Mouse (Mus musculus): ENCODE measurements around the gene Hexdc. TPM values are rescaled to one million over a fixed set of nuclear protein-coding genes. Genes with fewer than 3 reads are reported as not detected.

The Hexdc gene
- polyA plus RNA-seq, 1 experiment: 0.50 TPM

DNA sequence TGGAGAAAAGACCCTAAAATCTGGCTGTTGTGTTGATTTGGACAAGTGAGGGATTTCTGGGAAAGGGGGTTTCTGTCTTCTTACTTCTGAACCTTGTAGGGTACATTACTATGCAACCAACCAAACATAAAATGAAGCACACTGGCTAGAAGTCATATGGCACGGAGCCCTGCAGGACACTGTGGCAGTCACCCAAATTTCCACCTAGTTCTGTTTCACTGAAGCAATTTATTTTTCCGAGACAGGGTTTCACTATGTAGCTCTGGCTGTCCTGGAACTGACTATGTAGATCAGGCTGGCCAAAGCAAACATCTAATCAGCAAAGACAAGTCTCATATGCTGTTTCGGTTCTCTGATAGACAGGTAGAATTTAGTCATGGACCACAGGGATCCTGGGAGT, 14.6 kb upstream of the Hexdc start:
- peaks cover 6% of the 10 kb centered on the region for H3K36me3 ChIP-seq (ENCODE audit: control insufficient read depth)
- H3K4me1 ChIP-seq (ENCODE audit: control insufficient read depth): no peaks in the 10 kb centered on the region; the same call in 1 of the 2 replicates
- H3K9me3 ChIP-seq (ENCODE audit: control insufficient read depth, low read length): no peaks in the 10 kb centered on the region
- H3K4me3 ChIP-seq (replicated peaks): no peak overlapping the region
- no peaks in the 10 kb centered on the region for H3K27me3 ChIP-seq (ENCODE audit: control insufficient read depth)
- TF ChIP-seq GATA1 (IDR thresholded peaks at IDR 0.05; ENCODE audit: low read length) (no peak), TAL1 (IDR thresholded peaks at IDR 0.05; ENCODE audit: low read length) (no peak)

DNA sequence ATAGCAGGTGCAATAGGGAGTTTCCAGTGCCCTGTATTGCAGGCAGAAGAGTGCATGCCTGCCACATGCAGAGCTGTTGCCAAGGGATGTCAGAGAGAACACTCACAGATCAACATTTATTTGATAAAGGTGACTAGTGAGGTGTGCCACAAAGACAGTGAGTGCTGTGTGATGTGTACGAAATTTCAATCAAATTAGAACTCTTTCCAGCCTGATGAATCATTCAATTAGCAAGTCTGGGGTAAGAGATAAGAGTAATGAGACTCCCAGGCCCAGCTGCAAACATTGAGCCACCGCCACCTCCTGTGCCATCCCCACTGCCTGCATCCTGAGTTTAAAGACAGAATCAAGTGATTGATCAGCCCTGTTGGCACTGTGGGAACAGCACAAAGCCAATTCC, 11.5 kb upstream of the Hexdc start:
- Histone ChIP-seq H3K4me3 (replicated peaks) (no peak overlapping the region), H3K36me3 (ENCODE audit: control insufficient read depth) (peaks cover 2% of the 10 kb centered on the region; the same call in 1 of the 2 replicates), H3K27me3 (ENCODE audit: control insufficient read depth) (no peaks in the 10 kb centered on the region), H3K4me1 (ENCODE audit: control insufficient read depth) (no peaks in the 10 kb centered on the region; the same call in 1 of the 2 replicates), H3K9me3 (ENCODE audit: control insufficient read depth, low read length) (no peaks in the 10 kb centered on the region)
- TF ChIP-seq GATA1 (IDR thresholded peaks at IDR 0.05; ENCODE audit: low read length) (no peak), TAL1 (IDR thresholded peaks at IDR 0.05; ENCODE audit: low read length) (no peak)

DNA sequence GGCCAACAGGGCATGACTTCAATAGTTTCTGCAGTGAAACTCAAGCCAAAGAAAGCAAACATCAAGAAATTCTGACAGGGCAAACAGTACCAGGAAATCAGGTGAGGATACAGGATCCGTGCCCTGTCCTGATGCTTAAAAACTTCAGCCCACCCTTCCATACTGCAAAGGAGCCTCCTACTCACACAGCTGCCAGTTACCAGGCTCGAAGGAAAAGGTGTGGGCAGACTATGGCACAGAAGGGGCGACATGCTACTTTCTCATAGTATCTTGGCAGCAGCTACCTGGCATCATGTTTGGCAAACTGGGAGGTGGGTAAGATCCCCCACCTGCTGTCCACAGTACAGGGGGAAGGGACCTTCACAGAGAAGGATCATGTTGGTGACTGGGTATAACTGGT, 10.8 kb upstream of the Hexdc start:
- H3K27me3 ChIP-seq (ENCODE audit: control insufficient read depth): no peaks in the 10 kb centered on the region
- H3K36me3 ChIP-seq (ENCODE audit: control insufficient read depth): peaks cover 2% of the 10 kb centered on the region; the same call in 1 of the 2 replicates
- H3K4me1 ChIP-seq (ENCODE audit: control insufficient read depth): no peaks in the 10 kb centered on the region; the same call in 1 of the 2 replicates
- no peak overlapping the region for H3K4me3 ChIP-seq (replicated peaks)
- H3K9me3 ChIP-seq (ENCODE audit: control insufficient read depth, low read length): no peaks in the 10 kb centered on the region
- TF ChIP-seq GATA1 (IDR thresholded peaks at IDR 0.05; ENCODE audit: low read length) (no peak), TAL1 (IDR thresholded peaks at IDR 0.05; ENCODE audit: low read length) (no peak)

DNA sequence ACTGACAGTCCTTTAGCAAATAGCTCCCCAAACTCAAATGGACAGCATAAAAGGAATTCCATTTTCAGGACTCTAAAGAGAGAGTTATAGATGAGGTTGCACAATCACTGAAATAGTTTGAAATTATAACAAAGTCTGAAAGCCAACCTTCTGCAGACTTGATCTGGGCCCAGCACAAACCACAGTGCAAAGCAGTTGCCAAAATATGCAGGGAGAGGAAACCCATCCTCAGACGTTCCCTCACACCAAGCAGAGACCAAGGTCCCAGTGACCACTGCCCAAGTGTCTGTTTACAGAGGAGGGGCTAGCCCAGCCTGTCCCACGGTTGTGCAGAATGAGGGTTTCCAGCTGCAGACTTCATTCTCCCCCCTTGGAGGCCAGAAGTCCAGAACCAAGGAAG, 5.6 kb upstream of the Hexdc start:
- no peak overlapping the region for H3K4me3 ChIP-seq (replicated peaks)
- no peak for TF ChIP-seq GATA1 (IDR thresholded peaks at IDR 0.05; ENCODE audit: low read length)
- TF ChIP-seq TAL1 (IDR thresholded peaks at IDR 0.05; ENCODE audit: low read length): no peak
- no peaks in the 10 kb centered on the region for H3K27me3 ChIP-seq (ENCODE audit: control insufficient read depth)
- peaks cover 9% of the 10 kb centered on the region for H3K4me1 ChIP-seq (ENCODE audit: control insufficient read depth)
- no peaks in the 10 kb centered on the region; the same call in 1 of the 2 replicates for H3K36me3 ChIP-seq (ENCODE audit: control insufficient read depth)
- no peaks in the 10 kb centered on the region for H3K9me3 ChIP-seq (ENCODE audit: control insufficient read depth, low read length)

DNA sequence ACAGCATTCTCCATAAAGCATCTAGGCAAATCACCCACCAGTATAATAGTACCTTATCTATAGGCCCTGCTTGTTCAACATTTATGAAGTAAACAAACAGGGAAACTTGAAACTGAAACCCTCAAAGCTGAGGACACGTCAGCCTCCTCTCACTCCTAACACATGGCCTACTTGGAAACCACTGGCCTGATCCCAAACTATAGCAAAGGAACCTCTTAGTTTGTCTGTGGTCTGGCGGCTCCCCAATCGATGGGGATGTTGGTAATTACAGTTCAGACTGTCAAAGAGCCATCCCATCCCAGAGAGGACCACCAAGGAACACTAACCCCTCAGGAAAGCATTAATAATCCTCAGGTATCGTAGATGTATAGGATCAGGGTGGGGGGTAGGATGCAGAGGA, 4.4 kb upstream of the Hexdc start:
- no peak for TF ChIP-seq TAL1 (IDR thresholded peaks at IDR 0.05; ENCODE audit: low read length)
- no peak for TF ChIP-seq GATA1 (IDR thresholded peaks at IDR 0.05; ENCODE audit: low read length)
- Histone ChIP-seq H3K9me3 (ENCODE audit: control insufficient read depth, low read length) (no peaks in the 10 kb centered on the region), H3K4me3 (replicated peaks) (no peak overlapping the region), H3K27me3 (ENCODE audit: control insufficient read depth) (no peaks in the 10 kb centered on the region), H3K4me1 (ENCODE audit: control insufficient read depth) (peaks cover 21% of the 10 kb centered on the region), H3K36me3 (ENCODE audit: control insufficient read depth) (no peaks in the 10 kb centered on the region)

DNA sequence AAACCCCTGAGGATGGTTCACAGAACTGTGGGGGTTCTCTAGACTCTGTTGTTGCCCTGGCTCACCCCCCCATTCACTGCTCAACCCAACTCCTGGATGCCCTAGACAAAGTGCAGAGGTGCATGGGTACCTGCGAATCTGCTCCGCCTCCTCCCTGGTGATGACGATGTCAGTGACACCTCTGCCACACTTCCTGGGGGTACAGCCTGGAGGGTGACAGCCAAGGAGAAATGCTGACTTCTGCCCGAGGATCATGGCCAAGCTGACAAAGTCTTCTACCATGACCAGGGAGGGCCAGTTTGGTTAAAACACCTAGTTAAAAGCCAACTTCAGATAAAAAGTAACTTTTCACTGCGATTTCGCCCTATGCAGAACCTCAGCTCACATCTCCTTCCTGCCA, 3.5 kb upstream of the Hexdc start:
- Histone ChIP-seq H3K4me1 (ENCODE audit: control insufficient read depth) (peaks cover 26% of the 10 kb centered on the region), H3K27me3 (ENCODE audit: control insufficient read depth) (no peaks in the 10 kb centered on the region), H3K36me3 (ENCODE audit: control insufficient read depth) (no peaks in the 10 kb centered on the region), H3K4me3 (replicated peaks) (no peak overlapping the region), H3K9me3 (ENCODE audit: control insufficient read depth, low read length) (no peaks in the 10 kb centered on the region)
- TF ChIP-seq TAL1 (IDR thresholded peaks at IDR 0.05; ENCODE audit: low read length) (no peak), GATA1 (IDR thresholded peaks at IDR 0.05; ENCODE audit: low read length) (no peak)

DNA sequence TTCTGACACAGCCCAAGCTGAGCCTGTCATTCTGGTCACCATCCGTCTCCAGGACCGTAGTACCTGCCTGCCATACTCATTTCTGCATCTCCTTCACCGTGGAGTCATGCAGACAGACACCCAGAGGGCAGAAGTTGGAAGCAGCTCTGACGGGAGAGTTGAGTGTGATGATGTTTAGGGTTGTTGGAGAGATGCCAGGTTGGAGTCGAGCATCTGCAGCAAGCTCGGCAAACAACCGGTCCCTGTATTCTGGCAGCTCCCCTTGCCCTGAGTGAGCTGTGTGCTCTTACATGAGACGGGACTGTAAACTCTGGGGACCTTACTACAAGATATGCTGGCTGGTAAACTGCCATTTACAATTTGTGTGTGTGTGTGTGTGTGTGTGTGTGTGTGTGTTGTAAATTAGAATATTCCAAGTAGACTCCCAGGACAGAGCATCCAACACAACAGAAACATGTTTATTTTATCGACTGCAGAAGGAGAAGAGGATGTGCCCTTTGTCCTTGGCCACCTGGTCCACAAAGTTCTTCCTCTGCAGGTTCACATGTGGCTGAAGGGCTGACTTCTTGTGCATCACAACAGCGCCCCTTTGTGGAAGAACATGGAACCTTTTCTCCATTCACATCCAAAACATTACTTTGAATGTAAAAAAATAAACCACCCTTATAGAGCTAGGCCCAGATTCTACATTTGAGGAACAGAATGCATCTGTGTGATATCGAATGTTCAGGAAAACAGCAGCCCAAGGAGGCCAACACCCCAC, 2.6 kb upstream of the Hexdc start:
- H3K27me3 ChIP-seq (ENCODE audit: control insufficient read depth): no peaks in the 10 kb centered on the region
- H3K36me3 ChIP-seq (ENCODE audit: control insufficient read depth): no peaks in the 10 kb centered on the region
- no peaks in the 10 kb centered on the region for H3K9me3 ChIP-seq (ENCODE audit: control insufficient read depth, low read length)
- H3K4me3 ChIP-seq (replicated peaks): no peak overlapping the region
- peaks cover 26% of the 10 kb centered on the region for H3K4me1 ChIP-seq (ENCODE audit: control insufficient read depth)
- TF ChIP-seq TAL1 (IDR thresholded peaks at IDR 0.05; ENCODE audit: low read length) (no peak), GATA1 (IDR thresholded peaks at IDR 0.05; ENCODE audit: low read length) (no peak)

DNA sequence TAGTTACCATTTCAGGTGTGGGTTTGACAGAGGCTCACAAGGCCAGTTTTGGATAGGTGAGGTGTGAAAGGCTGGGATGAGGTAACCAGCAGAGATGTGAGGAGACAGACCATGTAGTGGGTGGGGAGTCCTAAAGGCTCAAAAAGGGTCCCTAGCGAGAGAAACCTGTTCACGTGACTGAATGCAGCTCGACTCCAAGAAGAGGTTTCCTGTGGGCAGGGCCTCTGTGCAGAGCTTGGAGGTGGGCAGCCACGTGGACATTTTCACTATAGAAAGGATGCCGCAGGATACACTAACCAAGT, 423 bp upstream of the Hexdc start:
- TF ChIP-seq TAL1 (IDR thresholded peaks at IDR 0.05; ENCODE audit: low read length): no peak
- no peak for TF ChIP-seq GATA1 (IDR thresholded peaks at IDR 0.05; ENCODE audit: low read length)
- no peaks in the 10 kb centered on the region for H3K9me3 ChIP-seq (ENCODE audit: control insufficient read depth, low read length)
- H3K36me3 ChIP-seq (ENCODE audit: control insufficient read depth): peaks cover 12% of the 10 kb centered on the region
- H3K4me1 ChIP-seq (ENCODE audit: control insufficient read depth): peaks cover 26% of the 10 kb centered on the region
- H3K4me3 ChIP-seq (replicated peaks): peak overlapping the region; percentile 81
- no peaks in the 10 kb centered on the region for H3K27me3 ChIP-seq (ENCODE audit: control insufficient read depth)

DNA sequence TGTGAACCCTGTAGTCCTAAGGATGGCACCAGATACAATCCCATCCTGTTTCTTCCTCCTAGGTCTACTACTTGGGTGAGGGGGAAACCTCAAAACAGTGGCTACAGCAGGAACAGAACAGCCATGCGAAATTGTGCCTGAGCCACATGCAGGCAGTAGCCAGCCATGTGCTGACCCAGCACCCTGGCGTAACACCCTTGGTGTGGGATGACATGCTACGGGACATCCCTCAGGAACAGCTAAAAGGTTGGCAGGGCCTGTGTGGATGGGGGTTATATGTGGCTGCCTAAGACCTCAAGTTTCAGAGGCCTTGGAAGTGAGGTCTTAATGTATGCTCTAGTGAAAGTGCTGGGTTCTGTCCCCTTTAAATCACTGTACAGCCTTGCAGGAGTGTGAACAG, 12.6 kb downstream of the Hexdc start:
- Histone ChIP-seq H3K4me1 (ENCODE audit: control insufficient read depth) (no peaks in the 10 kb centered on the region; the same call in 1 of the 2 replicates), H3K36me3 (ENCODE audit: control insufficient read depth) (peaks cover 67% of the 10 kb centered on the region), H3K9me3 (ENCODE audit: control insufficient read depth, low read length) (no peaks in the 10 kb centered on the region), H3K27me3 (ENCODE audit: control insufficient read depth) (no peaks in the 10 kb centered on the region), H3K4me3 (replicated peaks) (no peak overlapping the region)
- TF ChIP-seq GATA1 (IDR thresholded peaks at IDR 0.05; ENCODE audit: low read length): no peak
- no peak for TF ChIP-seq TAL1 (IDR thresholded peaks at IDR 0.05; ENCODE audit: low read length)

DNA sequence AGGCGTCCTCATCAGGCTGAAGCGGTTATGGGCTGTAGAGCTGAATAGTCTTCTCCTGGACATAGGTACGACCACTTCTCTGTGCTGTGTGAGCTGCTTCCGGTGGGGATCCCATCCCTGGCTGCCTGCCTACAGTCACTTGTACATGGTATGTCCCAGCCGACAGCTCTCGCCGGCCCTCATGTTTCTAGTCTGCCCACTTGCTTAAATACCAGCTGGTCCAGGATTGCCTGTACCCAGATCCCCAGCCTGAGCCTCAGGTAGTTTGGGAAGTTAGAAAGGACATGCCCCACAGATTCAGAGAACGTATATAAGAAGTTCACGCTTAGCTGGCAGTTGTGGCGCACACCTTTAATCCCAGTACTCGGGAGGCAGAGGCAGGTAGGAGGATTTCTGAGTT, 15.5 kb downstream of the Hexdc start:
- no peak for TF ChIP-seq GATA1 (IDR thresholded peaks at IDR 0.05; ENCODE audit: low read length)
- TF ChIP-seq TAL1 (IDR thresholded peaks at IDR 0.05; ENCODE audit: low read length): no peak
- Histone ChIP-seq H3K4me1 (ENCODE audit: control insufficient read depth) (no peaks in the 10 kb centered on the region; the same call in 1 of the 2 replicates), H3K27me3 (ENCODE audit: control insufficient read depth) (no peaks in the 10 kb centered on the region), H3K9me3 (ENCODE audit: control insufficient read depth, low read length) (no peaks in the 10 kb centered on the region), H3K4me3 (replicated peaks) (no peak overlapping the region), H3K36me3 (ENCODE audit: control insufficient read depth) (peaks cover 83% of the 10 kb centered on the region)

All from erythroblast, embryonic 14.5 days (primary cell).